Comparison of ENCODE assay signal across 16 mouse cellular contexts in genomic region chr9:111993844-111994243, GRCm38 (mm10).
DNase-seq lines count a peak whose midpoint lies in the region; ATAC-seq and TF ChIP-seq lines count a peak whose summit lies in the region.
"Had no signal": no experiment of that assay in that cellular context is flagged by ENCODE, and none has a peak within 500 bp of the region (broad histone marks: within the 10 kb centered on the region; RNA-seq: fewer than 3 reads in every experiment).

No protein-coding gene starts in this region.

- peak; percentile 25 for DNase-seq in hindbrain, embryonic 11.5 days (ENCODE audit: low spot score)
- no peak for DNase-seq in hindbrain, embryonic 14.5 days (ENCODE audit: low spot score)
- DNase-seq in midbrain, embryonic 11.5 days (ENCODE audit: low spot score, missing footprints) = no peak
- no peak for DNase-seq in layer of hippocampus, adult 2 months (ENCODE audit: low spot score in 2 of 2)
- no peak for DNase-seq in c-Kit-positive CD71-positive TER-119-positive erythroid progenitor cells, embryonic 14.5 days (ENCODE audit: low spot score)
- no peak for DNase-seq in adrenal gland, postnatal 36 days
- DNase-seq: cerebellum, adult 8-10 months; kidney, postnatal 25 days; lung, postnatal 14 days had no signal

- no peak overlapping the region for H3K27ac ChIP-seq in hindbrain, embryonic 11.5 days (ENCODE audit: low read depth, low read length)
- H3K27ac ChIP-seq in hindbrain, embryonic 14.5 days = no peak overlapping the region
- no peak overlapping the region for H3K27ac ChIP-seq in midbrain, embryonic 11.5 days (ENCODE audit: low read depth, low read length)
- no peak overlapping the region for H3K27ac ChIP-seq in midbrain, embryonic 13.5 days
- peak overlapping the region; percentile 79 to 86 for H3K27ac ChIP-seq in heart, embryonic 14.5 days (replicated peaks in 1 of 2; ENCODE audit: control insufficient read depth in 1 of 2, insufficient read depth in 1 of 2, low read depth in 2 of 2, low read length in 2 of 2)
- no peak overlapping the region for H3K27ac ChIP-seq in layer of hippocampus, adult 2 months
- H3K27ac ChIP-seq: embryonic facial prominence, embryonic 13.5 days; forebrain, embryonic 12.5 days; hindbrain, embryonic 15.5 days; limb, embryonic 15.5 days had no signal

- peak; percentile 45; the same call in 1 of the 2 replicates for ATAC-seq in hindbrain, embryonic 11.5 days (ENCODE audit: low FRiP score)
- no peak for ATAC-seq in hindbrain, embryonic 14.5 days (ENCODE audit: low FRiP score)
- ATAC-seq in midbrain, embryonic 11.5 days (ENCODE audit: low FRiP score) = peak; percentile 40
- no peak for ATAC-seq in midbrain, embryonic 13.5 days
- peak; percentile 73; the same call in 1 of the 2 replicates for ATAC-seq in heart, embryonic 14.5 days (ENCODE audit: insufficient number of reproducible peaks, insufficient read depth, low FRiP score, low read depth)
- ATAC-seq: activated CD4-positive, CD25-positive, alpha-beta regulatory T cell, adult 4 months had no signal

- WGBS in hindbrain, embryonic 11.5 days = 28% methylated on average over 4 of the region's 4 CpGs
- WGBS in hindbrain, embryonic 14.5 days = 26% methylated on average over 4 of the region's 4 CpGs
- 33% methylated on average over 4 of the region's 4 CpGs for WGBS in midbrain, embryonic 11.5 days
- WGBS in midbrain, embryonic 13.5 days = 29% methylated on average over 4 of the region's 4 CpGs
- WGBS in heart, embryonic 14.5 days = 13% methylated on average over 4 of the region's 4 CpGs

- no peak overlapping the region for H3K4me2 ChIP-seq in hindbrain, embryonic 11.5 days (replicated peaks; ENCODE audit: low read depth, low read length)
- no peak overlapping the region for H3K4me2 ChIP-seq in hindbrain, embryonic 14.5 days (replicated peaks)
- H3K4me2 ChIP-seq in midbrain, embryonic 11.5 days = no peak overlapping the region
- H3K4me2 ChIP-seq in midbrain, embryonic 13.5 days (replicated peaks) = no peak overlapping the region
- peak overlapping the region; percentile 39 for H3K4me2 ChIP-seq in heart, embryonic 14.5 days (ENCODE audit: low read length)
- H3K4me2 ChIP-seq: embryonic facial prominence, embryonic 13.5 days; forebrain, embryonic 12.5 days; hindbrain, embryonic 15.5 days; limb, embryonic 15.5 days had no signal

- H3K36me3 ChIP-seq in hindbrain, embryonic 11.5 days (ENCODE audit: control insufficient read depth, insufficient read depth, low read length) = no peaks in the 10 kb centered on the region
- H3K36me3 ChIP-seq in hindbrain, embryonic 14.5 days (replicated peaks; ENCODE audit: control insufficient read depth, insufficient read depth) = no peaks in the 10 kb centered on the region
- H3K36me3 ChIP-seq in midbrain, embryonic 11.5 days (ENCODE audit: control insufficient read depth, insufficient read depth, low read length) = no peaks in the 10 kb centered on the region
- H3K36me3 ChIP-seq in midbrain, embryonic 13.5 days = no peaks in the 10 kb centered on the region
- no peaks in the 10 kb centered on the region for H3K36me3 ChIP-seq in heart, embryonic 14.5 days (ENCODE audit: control insufficient read depth, insufficient read depth, low read length)
- H3K36me3 ChIP-seq: embryonic facial prominence, embryonic 13.5 days; forebrain, embryonic 12.5 days; hindbrain, embryonic 15.5 days; limb, embryonic 15.5 days had no signal

- 0 out of 2 replicates have a peak, but pooled peaks cover 2% of the 10 kb centered on the region for H3K4me1 ChIP-seq in hindbrain, embryonic 11.5 days (replicated peaks; ENCODE audit: control insufficient read depth, insufficient read depth, low read length)
- H3K4me1 ChIP-seq in hindbrain, embryonic 14.5 days (replicated peaks; ENCODE audit: control insufficient read depth, insufficient read depth, low read length) = peaks cover 9% of the 10 kb centered on the region; the same call in 1 of the 2 replicates
- peaks cover 6% of the 10 kb centered on the region; the same call in 1 of the 2 replicates for H3K4me1 ChIP-seq in midbrain, embryonic 11.5 days (ENCODE audit: control insufficient read depth, insufficient read depth, low read length)
- peaks cover 6% of the 10 kb centered on the region for H3K4me1 ChIP-seq in midbrain, embryonic 13.5 days (replicated peaks)
- H3K4me1 ChIP-seq in heart, embryonic 14.5 days (ENCODE audit: control insufficient read depth in 2 of 2, insufficient read depth in 2 of 2, low read length in 2 of 2) = peaks cover 6 to 14% of the 10 kb centered on the region in 2 experiments
- H3K4me1 ChIP-seq: limb, embryonic 15.5 days had no signal

- no peaks in the 10 kb centered on the region for H3K27me3 ChIP-seq in hindbrain, embryonic 11.5 days (ENCODE audit: control insufficient read depth, insufficient read depth, low read length)
- no peaks in the 10 kb centered on the region for H3K27me3 ChIP-seq in hindbrain, embryonic 14.5 days (ENCODE audit: control insufficient read depth, insufficient read depth, low read length)
- no peaks in the 10 kb centered on the region for H3K27me3 ChIP-seq in midbrain, embryonic 11.5 days (ENCODE audit: control insufficient read depth, insufficient read depth, low read length)
- H3K27me3 ChIP-seq in midbrain, embryonic 13.5 days = no peaks in the 10 kb centered on the region
- no peaks in the 10 kb centered on the region for H3K27me3 ChIP-seq in heart, embryonic 14.5 days (ENCODE audit: control insufficient read depth, insufficient read depth, low read length)
- H3K27me3 ChIP-seq: embryonic facial prominence, embryonic 13.5 days; forebrain, embryonic 12.5 days; hindbrain, embryonic 15.5 days; limb, embryonic 15.5 days had no signal

- H3K9me3 ChIP-seq in hindbrain, embryonic 11.5 days (ENCODE audit: control insufficient read depth, low read length) = no peaks in the 10 kb centered on the region
- H3K9me3 ChIP-seq in hindbrain, embryonic 14.5 days (ENCODE audit: control insufficient read depth, low read length) = no peaks in the 10 kb centered on the region
- H3K9me3 ChIP-seq in midbrain, embryonic 11.5 days (ENCODE audit: control insufficient read depth, low read length) = no peaks in the 10 kb centered on the region
- no peaks in the 10 kb centered on the region for H3K9me3 ChIP-seq in midbrain, embryonic 13.5 days
- H3K9me3 ChIP-seq in heart, embryonic 14.5 days (ENCODE audit: control insufficient read depth, low read length) = no peaks in the 10 kb centered on the region
- H3K9me3 ChIP-seq: embryonic facial prominence, embryonic 13.5 days; forebrain, embryonic 12.5 days; hindbrain, embryonic 15.5 days; limb, embryonic 15.5 days had no signal

- TF ChIP-seq CTCF in layer of hippocampus, adult 2 months (conservative IDR thresholded peaks at IDR 0.05) = no peak

- no peak overlapping the region for H3K9ac ChIP-seq in hindbrain, embryonic 11.5 days (ENCODE audit: low read depth, low read length)
- no peak overlapping the region for H3K9ac ChIP-seq in hindbrain, embryonic 14.5 days
- no peak overlapping the region for H3K9ac ChIP-seq in midbrain, embryonic 11.5 days (ENCODE audit: low read length)
- H3K9ac ChIP-seq in midbrain, embryonic 13.5 days (replicated peaks) = no peak overlapping the region
- H3K9ac ChIP-seq in heart, embryonic 14.5 days (ENCODE audit: low read length) = peak overlapping the region; percentile 36; the same call in 1 of the 2 replicates
- H3K9ac ChIP-seq: embryonic facial prominence, embryonic 13.5 days; forebrain, embryonic 12.5 days; hindbrain, embryonic 15.5 days; limb, embryonic 15.5 days had no signal

- no peak overlapping the region for H3K4me3 ChIP-seq in hindbrain, embryonic 11.5 days (ENCODE audit: low read depth, low read length)
- H3K4me3 ChIP-seq in hindbrain, embryonic 14.5 days (replicated peaks; ENCODE audit: low read length) = no peak overlapping the region
- no peak overlapping the region for H3K4me3 ChIP-seq in midbrain, embryonic 11.5 days (ENCODE audit: low read depth, low read length)
- no peak overlapping the region for H3K4me3 ChIP-seq in midbrain, embryonic 13.5 days (replicated peaks)
- H3K4me3 ChIP-seq in heart, embryonic 14.5 days (ENCODE audit: control insufficient read depth in 1 of 2, insufficient read depth in 1 of 2, low read depth in 1 of 2, low read length in 2 of 2) = no peak overlapping the region
- H3K4me3 ChIP-seq in layer of hippocampus, adult 2 months = no peak overlapping the region
- H3K4me3 ChIP-seq: embryonic facial prominence, embryonic 13.5 days; forebrain, embryonic 12.5 days; hindbrain, embryonic 15.5 days; limb, embryonic 15.5 days had no signal

Comparison
In these comparisons a context has a peak if more than half of its experiments do, and no peak if none do; other contexts are left out.
1. ATAC-seq: peak in hindbrain, embryonic 11.5 days (single experiment), midbrain, embryonic 11.5 days (single experiment) and heart, embryonic 14.5 days (single experiment); none in hindbrain, embryonic 14.5 days (single experiment) and midbrain, embryonic 13.5 days (single experiment).
2. H3K27ac ChIP-seq: peak in heart, embryonic 14.5 days (2 of 2); none in hindbrain, embryonic 11.5 days (single experiment), hindbrain, embryonic 14.5 days (single experiment), midbrain, embryonic 11.5 days (single experiment), midbrain, embryonic 13.5 days (single experiment) and layer of hippocampus, adult 2 months (single experiment).